Mouse (Mus musculus) gastrocnemius, adult 18-20 months (tissue): ENCODE measurements at regions not wholly inside any gene's neighbourhood (a gene's known extent, or its start where the extent isn't known, plus 50 kb on each side); places are given as distances from the start of the nearest gene placed in this dataset.

Source experiments
- DNase-seq: peaks from one replicate; pipeline ENCODE4 v3.0.0; 2021; ENCODE audit warnings: low spot score

DNA sequence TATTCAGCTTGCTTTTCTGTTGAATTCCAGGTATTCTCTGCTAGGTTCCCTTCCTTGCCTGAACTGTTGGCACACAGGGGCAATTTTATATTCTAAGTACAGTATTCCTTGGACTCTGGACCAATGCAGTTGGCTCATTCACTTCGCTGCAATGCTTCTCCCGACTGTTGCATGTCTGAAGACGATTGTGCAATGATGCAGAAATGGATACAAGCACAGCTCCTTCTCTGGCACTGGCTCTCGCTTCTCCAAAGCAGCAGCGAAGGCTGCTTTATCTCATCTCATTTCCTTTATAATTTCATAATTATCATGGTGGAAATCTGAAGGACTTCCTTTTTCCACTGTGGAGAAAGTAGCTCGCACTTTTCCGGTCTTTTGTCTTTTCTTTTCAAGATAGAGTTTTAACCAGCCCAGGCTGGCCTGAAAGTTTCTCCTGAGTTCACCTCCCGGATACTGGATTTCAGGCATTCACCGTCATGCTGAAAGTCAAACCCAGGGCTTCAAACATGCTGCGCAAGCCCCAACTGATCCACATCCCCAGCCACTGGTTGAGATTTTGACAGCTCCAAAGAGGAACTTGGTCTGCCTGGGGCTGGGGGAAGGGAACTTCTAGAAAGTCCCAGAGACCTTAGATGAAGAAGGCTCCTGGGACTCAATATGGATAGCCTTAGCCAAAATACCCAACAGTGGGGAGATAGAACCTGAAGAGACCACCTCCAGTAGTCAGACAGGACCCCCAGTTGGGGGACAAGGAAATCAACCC lies 55.6 kb upstream of the Akirin2 start:
- DNase-seq, result peak; percentile 30

DNA sequence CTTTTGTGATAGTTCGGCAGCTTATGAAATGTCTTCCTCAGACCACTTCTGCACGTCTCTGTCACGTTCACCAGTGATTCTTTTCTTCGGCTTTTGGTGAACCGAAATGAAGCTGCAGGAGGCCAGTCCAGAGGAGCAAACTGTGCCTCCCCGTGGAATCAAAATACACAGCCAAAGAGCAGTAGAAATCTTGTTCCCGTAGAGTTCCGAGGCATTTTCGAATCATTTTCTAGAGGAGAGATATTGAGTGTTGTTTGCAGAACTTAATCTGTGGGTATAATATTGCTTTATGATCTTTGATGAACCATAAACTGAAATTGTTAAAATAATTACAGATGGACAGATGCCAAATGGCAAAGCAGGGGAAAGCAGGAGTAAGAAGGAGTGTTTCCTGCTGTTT lies 52.4 kb upstream of the Akirin2 start:
- DNase-seq, result no peak

DNA sequence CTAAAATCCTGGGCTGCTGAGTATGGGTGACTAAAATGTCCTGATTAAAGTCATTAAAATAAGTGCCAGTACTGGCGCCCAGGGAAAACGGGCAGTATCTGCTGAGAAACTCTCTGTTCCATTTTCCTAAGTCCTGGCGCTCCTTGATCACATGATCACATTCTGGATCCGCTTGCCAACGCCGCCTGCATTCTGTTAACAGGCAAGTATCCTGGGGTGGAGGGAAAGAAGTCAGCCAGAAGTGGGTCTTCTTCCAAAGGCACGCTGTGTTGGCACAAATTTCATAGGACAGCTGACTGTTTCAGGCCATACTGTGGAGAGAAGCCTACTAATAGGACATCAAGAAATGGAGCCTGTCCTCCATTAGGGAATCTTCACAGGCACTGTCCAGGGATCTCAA lies 52.0 kb upstream of the Akirin2 start:
- no peak for DNase-seq

DNA sequence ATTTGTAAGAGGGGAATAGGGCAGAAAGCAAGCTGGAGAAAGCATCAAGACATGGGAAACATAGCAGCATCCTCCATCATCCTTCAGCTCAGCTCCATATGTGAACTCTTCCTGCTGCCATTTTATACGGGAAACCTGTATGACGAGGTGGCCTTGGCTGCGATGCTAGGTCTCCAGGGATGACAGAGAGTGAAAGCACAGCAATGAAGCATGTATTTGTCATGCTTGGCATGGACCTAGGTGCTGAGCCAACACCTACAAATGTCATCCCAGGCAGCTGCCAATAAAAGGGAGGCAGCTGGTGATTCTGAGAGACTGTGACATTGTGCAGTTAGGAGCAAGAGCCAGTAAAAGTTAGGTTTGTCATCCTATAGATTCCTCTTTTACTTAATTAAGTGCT lies 51.0 kb upstream of the Akirin2 start:
- no peak for DNase-seq
